Mouse (Mus musculus): ENCODE results near the gene Nav3.

GRCm38 (mm10) chr10:109718390-109718789, 737.6 kb downstream of the Nav3 start:
- TF ChIP-seq CTCF (IDR thresholded peaks at IDR 0.05; ENCODE audit: extremely low read depth, insufficient read depth, low read length) (no peak), POLR2A (IDR thresholded peaks at IDR 0.05; ENCODE audit: extremely low read depth, insufficient read depth, low read length) (no peak)
